Mouse (Mus musculus): ENCODE data around the gene Inafm2.

GRCm38 (mm10) chr2:118729194-118729593, 16.4 kb upstream of the Inafm2 start:
- TF ChIP-seq CTCF (IDR thresholded peaks at IDR 0.05; ENCODE audit: extremely low read depth, insufficient read depth, insufficient read length, insufficient replicate concordance) = no peak
- no peak for TF ChIP-seq POLR2A (IDR thresholded peaks at IDR 0.05; ENCODE audit: low read depth, low read length)

All from spleen, adult 2 months (tissue).